Mouse (Mus musculus) CH12.LX (cell line): Measurements from ENCODE around the gene Chrne. TPM values are rescaled to one million over a fixed set of nuclear protein-coding genes. Genes with fewer than 3 reads are reported as not detected.

Source experiments
- DNase-seq: peaks from one replicate; pipeline ENCODE4 v3.0.0-alpha.2; 2013; ENCODE audit errors: extremely low read depth
- H3K27ac ChIP-seq: 2 replicates; pipeline ENCODE4 v1.5.1; 2012; ENCODE audit warnings: low read depth, mild to moderate bottlenecking, control low read depth, moderate library complexity; ENCODE audit not compliant: insufficient read depth
- H3K27me3 ChIP-seq: replicated peaks from 2 replicates; pipeline ENCODE3; 2012; ENCODE audit warnings: inconsistent platforms
- H3K36me3 ChIP-seq, 2 experiments: replicated peaks in 1 of 2; 2 replicates each; pipeline versions ENCODE3 to v1.6.1; 2012; ENCODE audit warnings: inconsistent platforms in 1 of 2, low read length in 1 of 2, mild to moderate bottlenecking in 1 of 2, mixed read lengths in 1 of 2, moderate library complexity in 1 of 2; ENCODE audit not compliant: control insufficient read depth in 1 of 2, insufficient read depth in 1 of 2
- H3K4me1 ChIP-seq, 2 experiments: 2 replicates each; pipeline ENCODE4 v1.6.1; 2012; ENCODE audit warnings: inconsistent platforms in 1 of 2, moderate library complexity in 1 of 2; ENCODE audit not compliant: insufficient read depth in 2 of 2, control insufficient read depth in 1 of 2
- H3K4me2 ChIP-seq: 2 replicates; pipeline ENCODE4 v1.6.1; 2012; ENCODE audit warnings: low read depth, mild to moderate bottlenecking, control low read depth; ENCODE audit not compliant: poor library complexity, insufficient read depth, severe bottlenecking
- H3K4me3 ChIP-seq, 3 experiments: fragments of 150-350 bp in 1 of 3; sonication (generic) in 1 of 3; replicated peaks in 1 of 3; 2 replicates each; pipeline versions ENCODE3 to v1.5.1; 2011 to 2012; ENCODE audit warnings: low read depth in 2 of 3, low read length in 2 of 3, mild to moderate bottlenecking in 2 of 3, moderate library complexity in 2 of 3, control low read depth in 1 of 3, improper control_type of control experiment in 1 of 3, inconsistent platforms in 1 of 3, mixed read lengths in 1 of 3; ENCODE audit not compliant: poor library complexity in 1 of 3
- H3K79me2 ChIP-seq: replicated peaks from 2 replicates; pipeline ENCODE4 v1.6.1; 2012; ENCODE audit warnings: mild to moderate bottlenecking, moderate library complexity; ENCODE audit not compliant: control insufficient read depth, poor library complexity, insufficient read depth, severe bottlenecking; ENCODE audit errors: extremely low read depth
- H3K9ac ChIP-seq: 2 replicates; pipeline ENCODE4 v1.6.1; 2012; ENCODE audit warnings: low read depth, mild to moderate bottlenecking, control low read depth, moderate library complexity; ENCODE audit not compliant: insufficient read depth
- H3K9me3 ChIP-seq: replicated peaks from 2 replicates; pipeline ENCODE3; 2012; ENCODE audit warnings: low read length, inconsistent platforms, mixed read lengths
- BHLHE40 ChIP-seq: IDR thresholded peaks from 2 replicates; pipeline ENCODE4 v1.6.1; 2011; ENCODE audit warnings: mild to moderate bottlenecking, low read depth, low read length, improper control_type of control experiment
- CHD1 ChIP-seq: IDR thresholded peaks from 2 replicates; pipeline ENCODE4 v1.6.1; 2012; ENCODE audit warnings: low read depth, low read length, improper control_type of control experiment, inconsistent platforms
- CHD2 ChIP-seq: IDR thresholded peaks from 2 replicates; pipeline ENCODE4 v1.6.1; 2011; ENCODE audit warnings: low read length, improper control_type of control experiment
- CTCF ChIP-seq, 2 experiments: IDR thresholded peaks in 1 of 2; conservative IDR thresholded peaks in 1 of 2; 2 replicates each; pipeline ENCODE4 v1.5.1; 2011 to 2012; ENCODE audit warnings: low read depth in 2 of 2, low read length in 2 of 2, improper control_type of control experiment in 1 of 2, inconsistent platforms in 1 of 2, mild to moderate bottlenecking in 1 of 2, moderate library complexity in 1 of 2
- E2F4 ChIP-seq: IDR thresholded peaks from 2 replicates; pipeline ENCODE4 v1.6.1; 2011; ENCODE audit warnings: low read depth, low read length, improper control_type of control experiment; ENCODE audit not compliant: insufficient replicate concordance
- ELF1 ChIP-seq: IDR thresholded peaks from 2 replicates; pipeline ENCODE4 v1.6.1; 2014; ENCODE audit warnings: low read depth, mild to moderate bottlenecking, inconsistent platforms, low read length, improper control_type of control experiment
- ETS1 ChIP-seq: conservative IDR thresholded peaks from 2 replicates; pipeline ENCODE4 v1.6.1; 2012; ENCODE audit warnings: low read depth, mild to moderate bottlenecking, inconsistent platforms, low read length, improper control_type of control experiment, moderate library complexity
- GABPA ChIP-seq: IDR thresholded peaks from 2 replicates; pipeline ENCODE4 v1.6.1; 2012; ENCODE audit warnings: low read depth, low read length, improper control_type of control experiment, inconsistent platforms; ENCODE audit not compliant: insufficient replicate concordance
- HCFC1 ChIP-seq: IDR thresholded peaks from 2 replicates; pipeline ENCODE4 v1.6.1; 2012; ENCODE audit warnings: low read depth, mild to moderate bottlenecking, inconsistent platforms, low read length, improper control_type of control experiment
- IRF4 ChIP-seq: IDR thresholded peaks from 2 replicates; pipeline ENCODE4 v1.6.1; 2014; ENCODE audit warnings: low read depth, mild to moderate bottlenecking, inconsistent platforms, low read length, improper control_type of control experiment
- KAT2A ChIP-seq: IDR thresholded peaks from 2 replicates; pipeline ENCODE4 v1.6.1; 2012; ENCODE audit warnings: low read length, improper control_type of control experiment, inconsistent platforms; ENCODE audit not compliant: insufficient replicate concordance
- MAFK ChIP-seq: IDR thresholded peaks from 2 replicates; pipeline ENCODE4 v1.6.1; 2011; ENCODE audit warnings: low read length, improper control_type of control experiment; ENCODE audit not compliant: insufficient replicate concordance
- MEF2A ChIP-seq: IDR thresholded peaks from 2 replicates; pipeline ENCODE4 v1.6.1; 2014; ENCODE audit warnings: low read depth, mild to moderate bottlenecking, inconsistent platforms, low read length, improper control_type of control experiment, borderline replicate concordance
- NELFE ChIP-seq: IDR thresholded peaks from 2 replicates; pipeline ENCODE4 v1.6.1; 2011; ENCODE audit warnings: low read depth, low read length, improper control_type of control experiment
- NRF1 ChIP-seq: IDR thresholded peaks from 2 replicates; pipeline ENCODE4 v1.6.1; 2014; ENCODE audit warnings: low read depth, mild to moderate bottlenecking, inconsistent platforms, low read length, improper control_type of control experiment, moderate library complexity
- PAX5 ChIP-seq: IDR thresholded peaks from 2 replicates; pipeline ENCODE4 v1.6.1; 2012; ENCODE audit warnings: low read length, inconsistent platforms, mixed read lengths
- POLR2AphosphoS2 ChIP-seq: IDR thresholded peaks from 2 replicates; pipeline ENCODE4 v1.6.1; 2011; ENCODE audit warnings: low read depth, low read length, improper control_type of control experiment
- RAD21 ChIP-seq: IDR thresholded peaks from 2 replicates; pipeline ENCODE4 v1.6.1; 2011; ENCODE audit warnings: low read depth, mild to moderate bottlenecking, low read length, improper control_type of control experiment, moderate library complexity
- RCOR1 ChIP-seq: conservative IDR thresholded peaks from 2 replicates; pipeline ENCODE4 v1.6.1; 2012; ENCODE audit warnings: low read depth, mild to moderate bottlenecking, inconsistent platforms, low read length, improper control_type of control experiment
- SMC3 ChIP-seq: IDR thresholded peaks from 2 replicates; pipeline ENCODE4 v1.6.1; 2011; ENCODE audit warnings: low read depth, low read length, improper control_type of control experiment
- TBP ChIP-seq: conservative IDR thresholded peaks from 2 replicates; pipeline ENCODE4 v1.6.1; 2011; ENCODE audit warnings: low read depth, low read length, improper control_type of control experiment
- TCF12 ChIP-seq: IDR thresholded peaks from 2 replicates; pipeline ENCODE4 v1.6.1; 2014; ENCODE audit warnings: low read depth, mild to moderate bottlenecking, inconsistent platforms, low read length, improper control_type of control experiment
- USF1 ChIP-seq: IDR thresholded peaks from 2 replicates; pipeline ENCODE4 v1.6.1; 2014; ENCODE audit warnings: low read depth, mild to moderate bottlenecking, inconsistent platforms, low read length, improper control_type of control experiment
- USF2 ChIP-seq: conservative IDR thresholded peaks from 2 replicates; pipeline ENCODE4 v1.6.1; 2011; ENCODE audit warnings: low read depth, low read length, improper control_type of control experiment
- ZC3H11A ChIP-seq: IDR thresholded peaks from 2 replicates; pipeline ENCODE4 v1.6.1; 2012; ENCODE audit warnings: low read depth, mild to moderate bottlenecking, inconsistent platforms, low read length, improper control_type of control experiment
- ZMIZ1 ChIP-seq: IDR thresholded peaks from 2 replicates; pipeline ENCODE4 v1.6.1; 2012; ENCODE audit warnings: low read depth, mild to moderate bottlenecking, inconsistent platforms, low read length, improper control_type of control experiment
- dilution Hi-C: fragments of 300-500 bp; cut with MboI; formaldehyde crosslinking; loops from 2 replicates; pipeline ENCODE4 v1.14.3; 2020; ENCODE audit warnings: low sequenced_read_pairs; ENCODE audit not compliant: extremely low pct_unique_long_range_greater_than_20kb, extremely low pct_ligation_motif_present
- in situ Hi-C: fragments of 300-500 bp; cut with MboI; formaldehyde crosslinking; loops from 3 replicates; pipeline ENCODE4 v1.14.3; 2019; ENCODE audit warnings: low sequenced_read_pairs, low pct_ligation_motif_present, low pct_unique_long_range_greater_than_20kb, mixed read lengths
- polyA plus RNA-seq: library from polyadenylated mRNA; unstranded; fragments of >175 nt; gene quantifications from 2 replicates; pipeline ENCODE4 v1.2.1, GENCODE M21; 2012; ENCODE audit warnings: low read depth; ENCODE audit not compliant: insufficient read length
- total RNA-seq, 2 experiments: library from RNA; depleted of rRNA; stranded (reverse); fragments of 300-350 nt in 1 of 2; fragments of >200 nt in 1 of 2; gene quantifications; 2 replicates each; pipeline ENCODE4 v1.2.3; 2012 to 2014

The Chrne gene
- total and polyA plus RNA-seq, 3 experiments = not detected

DNA sequence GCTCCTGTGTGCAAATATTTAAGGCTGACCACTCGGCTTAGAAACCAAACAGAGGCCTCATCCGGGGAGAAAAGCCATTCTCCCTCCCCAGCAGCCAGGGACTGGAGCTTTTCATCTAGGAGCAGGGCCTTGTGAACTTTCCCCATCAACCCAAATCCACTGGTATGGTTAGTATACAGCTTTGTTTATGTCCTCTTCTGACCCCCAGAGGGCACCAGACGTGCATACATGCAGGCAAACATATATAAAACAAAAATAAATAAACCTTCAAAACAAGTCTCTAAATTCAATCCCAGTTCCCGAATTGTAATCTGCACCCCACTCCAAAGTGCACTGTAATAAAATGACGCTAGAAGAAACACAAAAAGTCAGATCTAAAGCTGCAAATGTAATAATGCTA, 10.5 kb upstream of the Chrne start:
- H3K4me2 ChIP-seq = no peak overlapping the region
- H3K27ac ChIP-seq = no peak overlapping the region
- TF ChIP-seq BHLHE40 = no peak
- TF ChIP-seq E2F4 = no peak
- no peak for TF ChIP-seq USF1
- no peak for TF ChIP-seq CHD2
- no peak for TF ChIP-seq USF2
- TF ChIP-seq HCFC1 = no peak
- no peak for TF ChIP-seq KAT2A
- TF ChIP-seq MAFK = no peak
- no peak for TF ChIP-seq RCOR1
- TF ChIP-seq MEF2A = no peak
- no peak for TF ChIP-seq CHD1
- no peak for TF ChIP-seq ZMIZ1
- no peak for TF ChIP-seq TBP
- no peak for TF ChIP-seq NELFE
- peak; percentile 63 for TF ChIP-seq RAD21
- TF ChIP-seq ELF1 = no peak
- TF ChIP-seq IRF4 = no peak
- TF ChIP-seq ZC3H11A = peak; percentile 50
- TF ChIP-seq ETS1 = no peak
- peak in 1 of 2 experiments; percentile 70; a peak in 2 of 4 replicates for TF ChIP-seq CTCF (conservative IDR thresholded peaks at IDR 0.05 in 1 of 2, IDR thresholded peaks at IDR 0.05 in 1 of 2; ENCODE audit: low read depth in 2 of 2, low read length in 2 of 2)
- TF ChIP-seq GABPA = no peak
- TF ChIP-seq SMC3 = peak; percentile 72
- no peak for TF ChIP-seq PAX5
- in situ Hi-C loops (no loop called here), dilution Hi-C loops (no loop called here)
- DNase-seq = peak; percentile 31
- no peaks in the 10 kb centered on the region for H3K9me3 ChIP-seq
- H3K27me3 ChIP-seq = no peaks in the 10 kb centered on the region
- H3K4me1 ChIP-seq = peaks cover 0 to 8% of the 10 kb centered on the region in 2 experiments; a peak in 2 of 4 replicates
- H3K4me3 ChIP-seq = no peak overlapping the region
- no peaks in the 10 kb centered on the region for H3K36me3 ChIP-seq
- no peaks in the 10 kb centered on the region for H3K79me2 ChIP-seq
- H3K9ac ChIP-seq = no peak overlapping the region

DNA sequence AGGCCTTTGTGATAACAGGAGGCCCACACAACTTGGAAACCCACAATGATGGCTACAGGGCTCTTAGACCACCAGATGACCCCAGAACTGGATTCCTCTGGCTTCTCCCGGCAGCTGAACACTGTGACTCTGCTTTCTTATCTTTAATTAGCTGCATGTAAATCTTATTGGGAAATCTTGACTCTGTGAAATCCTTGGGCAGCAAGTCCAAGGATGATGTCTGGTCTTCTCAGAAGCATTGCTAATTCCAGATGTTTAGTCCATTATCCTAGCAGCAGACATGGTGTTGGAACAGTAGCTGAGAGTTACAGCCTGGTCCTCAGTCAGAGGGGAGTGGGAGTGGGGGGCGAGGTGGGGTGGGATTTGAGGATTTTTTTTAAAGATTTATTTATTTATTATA, 9.4 kb upstream of the Chrne start:
- Histone ChIP-seq H3K9me3 (no peaks in the 10 kb centered on the region), H3K79me2 (no peaks in the 10 kb centered on the region), H3K9ac (no peak overlapping the region), H3K4me1 (peaks cover 0 to 8% of the 10 kb centered on the region in 2 experiments; a peak in 2 of 4 replicates)
- in situ Hi-C loops (no loop called here), dilution Hi-C loops (no loop called here)
- DNase-seq = no peak
- TF ChIP-seq POLR2AphosphoS2 (no peak), ELF1 (no peak), NRF1 (no peak), BHLHE40 (no peak), TBP (no peak), TCF12 (no peak), CHD2 (no peak)
- TF ChIP-seq, all 38 proteins: peak for 0
- Histone ChIP-seq H3K4me3 (no peak overlapping the region), H3K27ac (no peak overlapping the region), H3K36me3 (no peaks in the 10 kb centered on the region), H3K4me2 (no peak overlapping the region), H3K27me3 (no peaks in the 10 kb centered on the region)
